Mouse (Mus musculus) liver, postnatal 0 days (tissue): ENCODE measurements around the gene H2-DMb1.

Source experiments
- CTCF ChIP-seq: sonication (generic); IDR thresholded peaks from 2 replicates; pipeline ENCODE4 v1.5.1; 2016; ENCODE audit warnings: antibody characterized with exemption, low read depth
- EP300 ChIP-seq: IDR thresholded peaks from 2 replicates; pipeline ENCODE4 v1.6.1; 2016; ENCODE audit warnings: antibody characterized with exemption, low read depth, mild to moderate bottlenecking

DNA sequence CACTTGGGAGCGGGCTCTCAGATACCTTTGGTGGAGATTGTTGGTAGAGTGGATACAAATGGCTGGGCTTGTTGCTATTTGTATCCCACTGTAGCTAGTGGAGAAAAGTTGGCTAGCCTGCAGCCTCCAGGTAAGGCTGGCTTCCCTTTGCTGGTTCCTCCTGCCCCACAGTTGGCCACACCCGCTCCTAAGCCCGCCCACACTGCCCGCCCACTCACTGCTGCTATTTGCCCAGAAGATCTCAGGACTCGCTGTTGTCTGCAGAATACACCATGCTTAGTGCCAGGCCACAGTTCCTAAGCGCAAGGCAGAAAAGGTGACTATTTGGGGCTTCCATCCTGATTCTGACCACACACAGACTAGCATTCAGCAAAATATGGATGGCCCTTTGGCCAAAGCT is 25.4 kb upstream of the H2-DMb1 start:
- TF ChIP-seq CTCF (no peak), EP300 (no peak)
